Mouse (Mus musculus) embryonic facial prominence, embryonic 10.5 days (tissue): ENCODE measurements around the gene Gm14548. TPM values are rescaled to one million over a fixed set of nuclear protein-coding genes. Genes with fewer than 3 reads are reported as not detected.
"Not testable (repeated sequence)": the region's sequence is repeated elsewhere in the genome, so short reads cannot be mapped to it uniquely, and the experiment has no call there.

Source experiments
- DNase-seq: peaks from one replicate; pipeline ENCODE4 v3.0.0-alpha.2; 2017; ENCODE audit warnings: low spot score
- H3K27ac ChIP-seq: fragments of 300-500 bp; sonication (generic); replicated peaks from 2 replicates; pipeline ENCODE4 v1.5.1; 2016; ENCODE audit warnings: mild to moderate bottlenecking
- H3K27me3 ChIP-seq: fragments of 300-500 bp; sonication (generic); replicated peaks from 2 replicates; pipeline ENCODE4 v1.6.1; 2016; ENCODE audit warnings: low read depth, mild to moderate bottlenecking; ENCODE audit not compliant: poor library complexity, severe bottlenecking
- H3K36me3 ChIP-seq: fragments of 300-500 bp; sonication (generic); replicated peaks from 2 replicates; pipeline ENCODE4 v1.6.1; 2016; ENCODE audit warnings: mild to moderate bottlenecking, moderate library complexity
- H3K4me1 ChIP-seq: fragments of 300-500 bp; sonication (generic); 2 replicates; pipeline ENCODE4 v1.6.1; 2016
- H3K4me3 ChIP-seq: fragments of 300-500 bp; sonication (generic); 2 replicates; pipeline ENCODE4 v1.5.1; 2016; ENCODE audit warnings: mild to moderate bottlenecking, moderate library complexity
- H3K9me3 ChIP-seq: fragments of 300-500 bp; sonication (generic); 2 replicates; pipeline ENCODE4 v1.6.1; 2016; ENCODE audit warnings: mild to moderate bottlenecking
- WGBS: fragments of 180-500 bp; shearing (Covaris S2); methylation state at CpG from one replicate; pipeline ENCODE4 v1.1.7; 2016; 5-methylcytosine and 5-hydroxymethylcytosine counted together
- polyA plus RNA-seq: library from polyadenylated mRNA; unstranded; fragments of >200 nt; fragmentation: Nextera tagmentation; extraction: Ambion mirVana; gene quantifications from 2 replicates; pipeline ENCODE4 v1.2.1, GENCODE M21; 2016

Gene Gm14548
- polyA plus RNA-seq: not detected in 2 replicates

DNA sequence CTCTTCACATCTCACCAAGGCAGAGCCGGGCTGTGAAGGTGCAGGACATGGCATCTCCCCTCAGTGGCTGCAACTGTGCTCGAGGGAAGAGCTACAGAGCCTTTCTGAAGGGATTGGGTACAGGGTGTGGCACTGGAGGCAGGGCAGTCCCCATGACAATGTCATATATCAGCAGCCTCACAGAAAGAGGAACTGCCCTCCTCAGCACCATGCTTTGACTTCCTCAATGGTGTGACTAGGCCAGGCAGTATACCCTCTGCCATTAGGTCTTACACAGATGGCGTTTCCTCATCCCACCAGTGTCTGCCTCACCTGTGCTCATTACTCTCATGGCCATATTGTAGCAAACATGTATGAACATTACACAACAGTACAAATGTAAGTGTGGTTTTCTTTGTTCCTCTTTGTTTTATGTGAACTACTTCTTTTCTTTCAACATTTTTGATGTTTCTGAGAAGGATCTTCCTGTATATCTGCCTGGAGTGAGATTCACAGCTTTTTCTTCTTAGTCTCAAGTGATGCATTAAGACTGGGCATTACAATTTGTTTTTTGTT lies at the start of gene Gm14548:
Gene Gm14548, minus strand, starts transcription at position 85 of the 555 bp plus-strand sequence.
- DNase-seq, H3K27ac ChIP-seq, H3K36me3 ChIP-seq, H3K4me3 ChIP-seq, H3K27me3 ChIP-seq, H3K9me3 ChIP-seq, H3K4me1 ChIP-seq: not testable (repeated sequence)
- WGBS: 74% methylated on average over 3 of the region's 3 CpGs

GRCm38 (mm10) chr7:3946117-3946516 lies 48.2 kb upstream of the Gm14548 start:
- DNase-seq: no peak
- H3K4me1 ChIP-seq: no peaks in the 10 kb centered on the region
- no peaks in the 10 kb centered on the region for H3K36me3 ChIP-seq
- WGBS: 77% methylated on average over 4 of the region's 4 CpGs
- H3K27ac ChIP-seq: no peak overlapping the region
- peaks cover 11% of the 10 kb centered on the region; the same call in 1 of the 2 replicates for H3K9me3 ChIP-seq
- H3K4me3 ChIP-seq: no peak overlapping the region
- no peaks in the 10 kb centered on the region for H3K27me3 ChIP-seq

DNA sequence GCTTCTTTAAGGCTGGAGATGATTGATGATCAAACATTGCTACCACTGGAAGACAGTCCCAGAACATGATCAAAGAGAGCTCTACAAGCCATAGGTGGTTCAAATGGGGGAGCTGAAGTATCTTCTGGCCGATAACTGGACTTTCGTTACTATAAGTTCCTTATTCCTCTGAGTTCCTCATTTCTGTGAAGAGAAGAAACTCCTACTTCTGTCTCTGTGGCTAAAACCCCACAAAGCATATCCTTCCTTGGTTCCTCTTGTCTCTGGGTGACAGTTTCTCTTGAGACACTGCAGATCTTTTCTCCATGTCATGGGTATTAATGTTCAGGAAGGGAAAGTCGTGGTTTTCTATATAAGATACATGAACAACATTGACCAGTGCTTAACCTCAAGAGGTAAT lies 43.0 kb upstream of the Gm14548 start:
- Histone ChIP-seq H3K27ac (no peak overlapping the region), H3K9me3 (peaks cover 18% of the 10 kb centered on the region; the same call in 1 of the 2 replicates), H3K4me3 (no peak overlapping the region), H3K36me3 (no peaks in the 10 kb centered on the region), H3K4me1 (no peaks in the 10 kb centered on the region), H3K27me3 (no peaks in the 10 kb centered on the region)
- 79% methylated on average over 3 of the region's 3 CpGs for WGBS
- no peak for DNase-seq

GRCm38 (mm10) chr7:3939866-3940525 lies 42.1 kb upstream of the Gm14548 start:
- 0 out of 2 replicates have a peak, but pooled peaks cover 11% of the 10 kb centered on the region for H3K9me3 ChIP-seq
- no peaks in the 10 kb centered on the region for H3K4me1 ChIP-seq
- H3K4me3 ChIP-seq: no peak overlapping the region
- 57% methylated on average over 1 of the region's 1 CpGs for WGBS
- no peaks in the 10 kb centered on the region for H3K36me3 ChIP-seq
- no peak overlapping the region for H3K27ac ChIP-seq
- H3K27me3 ChIP-seq: no peaks in the 10 kb centered on the region
- no peak for DNase-seq

DNA sequence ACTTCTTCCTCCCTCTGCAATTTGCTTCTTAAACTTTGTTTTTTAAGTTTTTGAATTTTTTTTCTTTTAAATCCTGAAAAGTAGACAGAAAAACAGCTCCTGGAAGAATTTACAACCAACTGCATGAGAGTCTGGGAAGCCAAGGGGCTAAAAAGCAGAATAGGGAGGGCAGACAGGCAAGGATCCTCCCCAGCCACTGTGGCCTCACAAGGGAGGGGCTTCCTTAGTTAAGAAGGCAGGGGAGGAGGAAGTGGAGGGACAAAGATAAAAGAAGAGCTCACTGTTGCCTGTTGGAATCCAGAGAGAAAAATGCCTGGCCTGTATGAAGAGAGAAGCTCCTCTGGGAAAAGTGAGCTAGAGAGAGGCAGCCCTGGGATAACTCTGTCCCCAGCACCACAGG lies 37.6 kb upstream of the Gm14548 start:
- not testable (repeated sequence) for H3K4me3 ChIP-seq, DNase-seq, H3K27ac ChIP-seq, H3K27me3 ChIP-seq, H3K36me3 ChIP-seq, H3K4me1 ChIP-seq, H3K9me3 ChIP-seq

DNA sequence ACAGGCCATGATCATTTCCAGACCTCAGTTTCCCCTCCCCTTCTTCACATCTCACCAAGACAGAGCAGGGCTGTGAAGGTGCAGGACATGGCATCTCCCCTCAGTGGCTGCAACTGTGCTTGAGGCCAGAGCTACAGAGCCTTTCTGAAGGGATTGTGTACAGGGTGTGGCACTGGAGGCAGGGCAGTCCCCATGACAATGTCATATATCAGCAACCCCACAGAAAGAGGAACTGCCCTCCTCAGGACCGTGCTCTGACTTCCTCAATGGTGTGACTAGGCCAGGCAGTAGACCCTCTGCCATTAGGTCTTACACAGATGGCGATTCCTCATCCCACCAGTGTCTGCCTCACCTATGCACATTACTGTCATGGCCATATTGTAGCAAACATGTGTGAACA lies 17.5 kb upstream of the Gm14548 start, which contains the start of gene Lilra6:
Gene Lilra6, minus strand, starts transcription at position 117 of the 400 bp plus-strand sequence.
- not testable (repeated sequence) for H3K9me3 ChIP-seq, H3K27ac ChIP-seq, H3K36me3 ChIP-seq, H3K4me3 ChIP-seq, DNase-seq, H3K27me3 ChIP-seq, H3K4me1 ChIP-seq
- 70% methylated on average over 2 of the region's 2 CpGs for WGBS

DNA sequence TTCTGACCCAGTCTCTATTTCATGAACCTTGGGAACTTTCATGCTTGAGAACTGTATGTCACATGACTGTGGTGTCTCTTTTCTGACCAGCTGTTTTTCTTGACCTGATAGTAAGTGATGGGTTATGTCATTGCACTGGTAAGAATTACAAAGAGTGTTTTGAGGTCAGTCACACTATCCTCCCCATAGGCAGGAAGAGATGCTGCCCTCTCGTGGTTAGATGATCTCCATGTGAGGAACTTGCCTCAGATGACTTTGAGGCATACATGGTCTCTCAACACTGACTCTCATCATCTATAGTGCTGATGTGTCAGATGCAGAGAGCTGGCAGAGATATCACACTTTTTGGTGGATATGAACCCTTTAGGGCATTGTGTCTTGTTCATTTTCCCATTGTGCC lies 5.8 kb upstream of the Gm14548 start:
- Histone ChIP-seq H3K9me3 (no peaks in the 10 kb centered on the region), H3K27me3 (no peaks in the 10 kb centered on the region), H3K27ac (no peak overlapping the region), H3K36me3 (no peaks in the 10 kb centered on the region), H3K4me3 (no peak overlapping the region), H3K4me1 (no peaks in the 10 kb centered on the region)
- no peak for DNase-seq
- 40% methylated on average over 1 of the region's 1 CpGs for whole genome bisulfite sequencing

- not testable (repeated sequence) for H3K4me1 ChIP-seq, H3K9me3 ChIP-seq, H3K27ac ChIP-seq, H3K36me3 ChIP-seq, H3K27me3 ChIP-seq, DNase-seq, H3K4me3 ChIP-seq
- no CpG with 5 or more reads among the region's 1 CpGs for WGBS
Measured at GRCm38 (mm10) chr7:3875032-3875431, 22.9 kb downstream of the Gm14548 start.

DNA sequence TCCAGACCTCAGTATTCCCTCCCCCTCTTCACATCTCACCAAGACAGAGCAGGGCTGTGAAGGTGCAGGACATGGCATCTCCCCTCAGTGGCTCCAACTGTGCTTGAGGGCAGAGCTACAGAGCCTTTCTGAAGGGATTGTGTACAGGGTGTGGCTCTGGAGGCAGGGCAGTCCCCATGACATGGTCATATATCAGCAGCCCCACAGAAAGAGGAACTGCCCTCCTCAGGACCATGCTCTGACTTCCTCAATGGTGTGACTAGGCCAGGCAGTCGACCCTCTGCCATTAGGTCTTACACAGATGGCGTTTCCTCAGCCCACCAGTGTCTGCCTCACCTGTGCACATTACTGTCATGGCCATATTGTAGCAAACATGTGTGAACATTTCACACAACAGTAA lies 53.0 kb downstream of the Gm14548 start, which contains the start of gene Pira2:
Gene Pira2, minus strand, starts transcription at position 101 of the 400 bp plus-strand sequence.
- WGBS: no CpG with 5 or more reads among the region's 2 CpGs
- H3K27ac ChIP-seq, H3K4me1 ChIP-seq, H3K9me3 ChIP-seq, H3K36me3 ChIP-seq, H3K27me3 ChIP-seq, DNase-seq, H3K4me3 ChIP-seq: not testable (repeated sequence)

DNA sequence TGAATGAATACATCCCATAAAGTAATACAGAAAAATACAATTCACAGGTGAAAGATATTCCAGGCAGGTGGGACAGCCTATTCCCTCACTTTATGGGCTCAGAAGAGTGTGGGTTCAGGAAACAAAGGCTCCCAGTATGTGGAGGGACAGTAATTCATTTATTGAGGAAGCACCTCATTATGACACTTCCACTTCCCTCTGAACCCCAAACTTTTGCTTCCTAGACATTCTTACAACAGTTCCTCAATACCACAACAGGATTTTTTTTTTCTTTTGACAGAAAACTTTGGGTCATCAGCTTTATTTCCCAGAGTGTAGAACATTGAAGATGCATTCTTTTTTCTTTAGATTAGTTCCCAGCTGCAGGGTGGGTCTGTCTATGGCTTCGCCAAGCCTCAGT lies 60.1 kb downstream of the Gm14548 start:
- no CpG with 5 or more reads among the region's 1 CpGs for WGBS
- H3K4me3 ChIP-seq, DNase-seq, H3K27me3 ChIP-seq, H3K36me3 ChIP-seq, H3K27ac ChIP-seq, H3K4me1 ChIP-seq, H3K9me3 ChIP-seq: not testable (repeated sequence)

Other genes with a start within 250 kb of the Gm14548 start
- 15.8 and 17.8 TPM in 2 replicates for gene Leng1, start 232.3 kb downstream of the Gm14548 start, polyA plus RNA-seq
- gene Tmc4, start 220.6 kb downstream of the Gm14548 start, polyA plus RNA-seq: 5.7 and 6.8 TPM in 2 replicates
- 301 and 306 TPM in 2 replicates for gene Tsen34, start 205.3 kb downstream of the Gm14548 start, polyA plus RNA-seq
- 39.3 and 40.4 TPM in 2 replicates for gene Mboat7, start 204.6 kb downstream of the Gm14548 start, polyA plus RNA-seq
- gene Rps9, start 194.1 kb downstream of the Gm14548 start, polyA plus RNA-seq: 1,397 and 1,414 TPM in 2 replicates
- 0.10 and 0.21 TPM in 2 replicates for gene Pirb, start 177.7 kb downstream of the Gm14548 start, polyA plus RNA-seq
- gene Gm15448, start 72.4 kb downstream of the Gm14548 start, polyA plus RNA-seq: not detected in 2 replicates
- gene Pira2, start 53.1 kb downstream of the Gm14548 start, polyA plus RNA-seq: 0.06 and 0.12 TPM in 2 replicates
- 0.08 TPM in 1 of 2 replicates, not detected in the other for gene Lilra6, start 17.4 kb upstream of the Gm14548 start, polyA plus RNA-seq
- gene Lair1, start 165.1 kb upstream of the Gm14548 start, polyA plus RNA-seq: 0.13 and 0.22 TPM in 2 replicates
- gene Ttyh1, start 221.3 kb upstream of the Gm14548 start, polyA plus RNA-seq: 10.5 and 10.9 TPM in 2 replicates
- 68.1 and 68.2 TPM in 2 replicates for gene Leng8, start 238.9 kb upstream of the Gm14548 start, polyA plus RNA-seq